Mouse (Mus musculus) right cerebral cortex, postnatal 10 days (tissue): ENCODE results near the gene Slc2a9.

Source experiments
- DNase-seq, 2 experiments: peaks; one replicate each; pipeline ENCODE4 v3.0.0; 2021; ENCODE audit warnings: low spot score in 2 of 2

Slc2a9 gene

GRCm38 (mm10) chr5:38372369-38372768 lies 130.6 kb downstream of the Slc2a9 start:
- no peak for DNase-seq

- DNase-seq = no peak
These were observed 131.6 kb downstream of the Slc2a9 start for GRCm38 (mm10) chr5:38371308-38371707.

- DNase-seq = peak in 1 of 2 experiments; percentile 46
These were observed 136.1 kb downstream of the Slc2a9 start for GRCm38 (mm10) chr5:38366650-38367470.

GRCm38 (mm10) chr5:38365521-38365920 lies 137.4 kb downstream of the Slc2a9 start:
- DNase-seq = no peak

- DNase-seq = no peak
These were observed 138.5 kb downstream of the Slc2a9 start for GRCm38 (mm10) chr5:38364396-38364795.

GRCm38 (mm10) chr5:38359716-38360115 lies 143.2 kb downstream of the Slc2a9 start:
- DNase-seq = no peak

- DNase-seq = no peak
These were observed 146.0 kb downstream of the Slc2a9 start for GRCm38 (mm10) chr5:38356927-38357326.

- no peak for DNase-seq
These were observed 152.5 kb downstream of the Slc2a9 start for GRCm38 (mm10) chr5:38350351-38350929.

- no peak for DNase-seq
These were observed 156.1 kb downstream of the Slc2a9 start for GRCm38 (mm10) chr5:38346646-38347432.

- DNase-seq = no peak
These were observed 159.8 kb downstream of the Slc2a9 start for GRCm38 (mm10) chr5:38343101-38343500.

- DNase-seq = no peak
These were observed 168.4 kb downstream of the Slc2a9 start for GRCm38 (mm10) chr5:38334582-38334981.

- DNase-seq = no peak
These were observed 169.6 kb downstream of the Slc2a9 start for GRCm38 (mm10) chr5:38333381-38333780.

GRCm38 (mm10) chr5:38318966-38319786 lies 183.8 kb downstream of the Slc2a9 start, which contains the start of gene Drd5:
TSS of gene Drd5 (plus strand) at chr5:38319367.
- no peak for DNase-seq

GRCm38 (mm10) chr5:38309795-38310194 lies 193.1 kb downstream of the Slc2a9 start:
- DNase-seq = no peak

GRCm38 (mm10) chr5:38308873-38309272 lies 194.1 kb downstream of the Slc2a9 start:
- DNase-seq = peak in 1 of 2 experiments; percentile 41

- peak; percentile 89 to 94 for DNase-seq
These were observed 195.5 kb downstream of the Slc2a9 start for GRCm38 (mm10) chr5:38307255-38308101.

GRCm38 (mm10) chr5:38305241-38305640 lies 197.7 kb downstream of the Slc2a9 start:
- DNase-seq = no peak

- DNase-seq = no peak
These were observed 200.3 kb downstream of the Slc2a9 start for GRCm38 (mm10) chr5:38302651-38303050.

- no peak for DNase-seq
These were observed 201.1 kb downstream of the Slc2a9 start for GRCm38 (mm10) chr5:38301761-38302411.
